In genomic region chr5:72702202-72702601, GRCm38 (mm10) we compare ENCODE assay signal across 28 mouse cellular contexts. TPM values are rescaled to one million over a fixed set of nuclear protein-coding genes. Genes with fewer than 3 reads are reported as not detected.
DNase-seq lines count a peak whose midpoint lies in the region; ATAC-seq and TF ChIP-seq lines count a peak whose summit lies in the region.
"Had no signal": no experiment of that assay in that cellular context is flagged by ENCODE, and none has a peak within 500 bp of the region (broad histone marks: within the 10 kb centered on the region; RNA-seq: fewer than 3 reads in every experiment).

No protein-coding gene starts in this region.

- no peak overlapping the region for H3K4me2 ChIP-seq in intestine, embryonic 14.5 days (ENCODE audit: low read length)
- no peak overlapping the region for H3K4me2 ChIP-seq in intestine, postnatal 0 days (replicated peaks; ENCODE audit: low read depth)
- no peak overlapping the region for H3K4me2 ChIP-seq in midbrain, embryonic 14.5 days (ENCODE audit: low read length)
- H3K4me2 ChIP-seq: embryonic facial prominence, embryonic 15.5 days; heart, embryonic 12.5 days; hindbrain, embryonic 14.5 days had no signal

- TF ChIP-seq CTCF in intestine, postnatal 0 days (IDR thresholded peaks at IDR 0.05; ENCODE audit: low read depth) = no peak
- TF ChIP-seq CTCF in left cerebral cortex, adult 2 months (IDR thresholded peaks at IDR 0.05) = no peak

- no peaks in the 10 kb centered on the region for H3K36me3 ChIP-seq in intestine, embryonic 14.5 days (ENCODE audit: control insufficient read depth, insufficient read depth, low read length)
- no peaks in the 10 kb centered on the region for H3K36me3 ChIP-seq in intestine, postnatal 0 days (ENCODE audit: control insufficient read depth, insufficient read depth)
- H3K36me3 ChIP-seq in midbrain, embryonic 14.5 days (ENCODE audit: control insufficient read depth, insufficient read depth, low read length) = no peaks in the 10 kb centered on the region
- H3K36me3 ChIP-seq: embryonic facial prominence, embryonic 15.5 days; forebrain, embryonic 10.5 days; G1E; heart, embryonic 12.5 days; hindbrain, embryonic 10.5 days had no signal

- intact Hi-C loops in left cerebral cortex, adult 2 months (cut with DNase I) = no loop called here

- no peaks in the 10 kb centered on the region for H3K9me3 ChIP-seq in intestine, embryonic 14.5 days (ENCODE audit: control insufficient read depth, low read length)
- no peaks in the 10 kb centered on the region for H3K9me3 ChIP-seq in intestine, postnatal 0 days (ENCODE audit: control insufficient read depth)
- no peaks in the 10 kb centered on the region for H3K9me3 ChIP-seq in midbrain, embryonic 14.5 days (ENCODE audit: control insufficient read depth, low read length)
- H3K9me3 ChIP-seq: embryonic facial prominence, embryonic 15.5 days; hindbrain, embryonic 10.5 days had no signal

- peak; percentile 47 for DNase-seq in intestine, embryonic 14.5 days (ENCODE audit: low spot score)
- peak; percentile 44 for DNase-seq in adipocyte (ENCODE audit: low spot score)
- DNase-seq in hindlimb bud, embryonic 11.5 days (ENCODE audit: extremely low spot score, low read depth, low spot score) = peak; percentile 6
- DNase-seq in mesoderm, embryonic 11.5 days (ENCODE audit: low read depth, low spot score) = peak; percentile 48
- no peak for DNase-seq in yolk sac, embryonic 10.5 days (ENCODE audit: low spot score)
- DNase-seq in left cerebral cortex, adult 2 months (ENCODE audit: extremely low spot score in 1 of 2, low spot score in 2 of 2) = no peak
- no peak for DNase-seq in midbrain, embryonic 14.5 days
- DNase-seq: adrenal gland, postnatal 14 days; B cell, adult 2 months; cerebellum, adult 18-20 months; cerebellum, adult 9-11 months; cerebellum, postnatal 36 days had no signal

- H3K9ac ChIP-seq in intestine, embryonic 14.5 days (ENCODE audit: low read length) = no peak overlapping the region
- no peak overlapping the region for H3K9ac ChIP-seq in intestine, postnatal 0 days (ENCODE audit: low read depth, low read length)
- H3K9ac ChIP-seq in midbrain, embryonic 14.5 days (replicated peaks; ENCODE audit: low read length) = no peak overlapping the region
- H3K9ac ChIP-seq: embryonic facial prominence, embryonic 15.5 days; heart, embryonic 12.5 days; hindbrain, embryonic 14.5 days had no signal

- H3K27me3 ChIP-seq in intestine, embryonic 14.5 days (replicated peaks; ENCODE audit: control insufficient read depth, insufficient read depth, low read length) = no peaks in the 10 kb centered on the region
- H3K27me3 ChIP-seq in intestine, postnatal 0 days (replicated peaks; ENCODE audit: control insufficient read depth, insufficient read depth, low read length) = no peaks in the 10 kb centered on the region
- H3K27me3 ChIP-seq in midbrain, embryonic 14.5 days (ENCODE audit: control insufficient read depth, insufficient read depth, low read length) = no peaks in the 10 kb centered on the region
- H3K27me3 ChIP-seq: embryonic facial prominence, embryonic 15.5 days; heart, embryonic 12.5 days had no signal

- H3K4me3 ChIP-seq in intestine, embryonic 14.5 days (ENCODE audit: low read depth, low read length) = no peak overlapping the region
- H3K4me3 ChIP-seq in intestine, postnatal 0 days (ENCODE audit: low read depth, low read length) = no peak overlapping the region
- no peak overlapping the region for H3K4me3 ChIP-seq in left cerebral cortex, adult 2 months
- H3K4me3 ChIP-seq in midbrain, embryonic 14.5 days (replicated peaks; ENCODE audit: low read depth, low read length) = no peak overlapping the region
- H3K4me3 ChIP-seq: embryonic facial prominence, embryonic 15.5 days; erythroblast, embryonic 14.5 days; forebrain, embryonic 10.5 days; heart, embryonic 12.5 days; hindbrain, embryonic 10.5 days had no signal

- no peak overlapping the region for H3K27ac ChIP-seq in intestine, embryonic 14.5 days (ENCODE audit: low read depth)
- no peak overlapping the region for H3K27ac ChIP-seq in intestine, postnatal 0 days (ENCODE audit: low read depth, low read length)
- no peak overlapping the region for H3K27ac ChIP-seq in left cerebral cortex, adult 2 months
- H3K27ac ChIP-seq in midbrain, embryonic 14.5 days (replicated peaks; ENCODE audit: low read depth, low read length) = no peak overlapping the region
- H3K27ac ChIP-seq: embryonic facial prominence, embryonic 15.5 days; forebrain, embryonic 10.5 days; hindbrain, embryonic 10.5 days; hindbrain, embryonic 14.5 days had no signal

- no peaks in the 10 kb centered on the region; the same call in 1 of the 2 replicates for H3K4me1 ChIP-seq in intestine, embryonic 14.5 days (replicated peaks; ENCODE audit: control insufficient read depth, insufficient read depth, low read length)
- H3K4me1 ChIP-seq in intestine, postnatal 0 days (replicated peaks; ENCODE audit: control insufficient read depth, insufficient read depth, low read length) = no peaks in the 10 kb centered on the region
- peaks cover 3% of the 10 kb centered on the region; the same call in 1 of the 2 replicates for H3K4me1 ChIP-seq in midbrain, embryonic 14.5 days (ENCODE audit: control insufficient read depth, insufficient read depth, low read length)
- H3K4me1 ChIP-seq: heart, embryonic 12.5 days had no signal

- ATAC-seq in intestine, embryonic 14.5 days (replicated peaks; ENCODE audit: low FRiP score, low TSS enrichment, low read depth) = no peak
- no peak for ATAC-seq in intestine, postnatal 0 days
- ATAC-seq in midbrain, embryonic 14.5 days (ENCODE audit: low FRiP score, low TSS enrichment) = no peak
- ATAC-seq: CD4-positive, CD25-positive, alpha-beta regulatory T cell, adult 4 months; forebrain, embryonic 14.5 days had no signal

RNA-seq across cellular contexts. Expression of gene Txk, which starts 50.4 kb away (rescaled TPM):
- polyA plus RNA-seq in intestine, embryonic 14.5 days (2014; fragmentation: Nextera tagmentation; extraction: Ambion mirVana) = 0.22 and 0.23 TPM in 2 replicates
- polyA plus RNA-seq in intestine, postnatal 0 days (2015; fragmentation: Nextera tagmentation; extraction: Ambion mirVana) = 0.39 and 0.44 TPM in 2 replicates
- under 1 TPM; 0.26 to 0.66 TPM for total RNA-seq in left cerebral cortex, adult 2 months (2021)
- polyA plus RNA-seq in midbrain, embryonic 14.5 days (2014; fragmentation: Nextera tagmentation; extraction: Ambion mirVana) = 0.12 and 0.13 TPM in 2 replicates
- total RNA-seq: adrenal gland, postnatal 14 days; gastrocnemius, adult 8-10 months had no signal
- polyA plus RNA-seq: erythroblast, embryonic 14.5 days; forebrain, embryonic 10.5 days; forebrain, embryonic 14.5 days; G1E; heart, embryonic 12.5 days; hindbrain, embryonic 10.5 days had no signal

RNA-seq across cellular contexts. Expression of gene Nipal1, which starts 54.6 kb away (rescaled TPM):
- polyA plus RNA-seq in intestine, embryonic 14.5 days (2014; fragmentation: Nextera tagmentation; extraction: Ambion mirVana) = 13.2 and 15.2 TPM in 2 replicates
- polyA plus RNA-seq in intestine, postnatal 0 days (2015; fragmentation: Nextera tagmentation; extraction: Ambion mirVana) = 40.0 and 42.0 TPM in 2 replicates
- not detected for total RNA-seq in left cerebral cortex, adult 2 months (2021)
- 0.19 and 1.6 TPM in 2 replicates for polyA plus RNA-seq in midbrain, embryonic 14.5 days (2014; fragmentation: Nextera tagmentation; extraction: Ambion mirVana)
- total RNA-seq: heart, adult 8-10 months; heart, postnatal 25 days had no signal
- polyA plus RNA-seq: G1E; heart, embryonic 12.5 days had no signal

RNA-seq across cellular contexts. Expression of gene Cnga1, which starts 58.1 kb away (rescaled TPM):
- not detected in 2 replicates for polyA plus RNA-seq in intestine, embryonic 14.5 days (2014; fragmentation: Nextera tagmentation; extraction: Ambion mirVana)
- not detected in 2 replicates for polyA plus RNA-seq in intestine, postnatal 0 days (2015; fragmentation: Nextera tagmentation; extraction: Ambion mirVana)
- not detected for total RNA-seq in left cerebral cortex, adult 2 months (2021)
- 0.12 TPM in 1 of 2 replicates, not detected in the other for polyA plus RNA-seq in midbrain, embryonic 14.5 days (2014; fragmentation: Nextera tagmentation; extraction: Ambion mirVana)
- total RNA-seq: adrenal gland, adult 18-20 months; adrenal gland, postnatal 14 days; gastrocnemius, adult 8-10 months; gastrocnemius, postnatal 4 days; heart, adult 8-10 months; heart, postnatal 25 days had no signal
- polyA plus RNA-seq: embryonic facial prominence, embryonic 15.5 days; erythroblast, embryonic 14.5 days; forebrain, embryonic 10.5 days; forebrain, embryonic 14.5 days; G1E; heart, embryonic 12.5 days; heart, embryonic 16.5 days; hindbrain, embryonic 10.5 days; hindbrain, embryonic 14.5 days had no signal

Comparison
In these comparisons a context has a peak if more than half of its experiments do, and no peak if none do; other contexts are left out.
1. DNase-seq: peak in intestine, embryonic 14.5 days (single experiment), adipocyte (single experiment), hindlimb bud, embryonic 11.5 days (single experiment) and mesoderm, embryonic 11.5 days (single experiment); none in yolk sac, embryonic 10.5 days (single experiment), left cerebral cortex, adult 2 months (0 of 2) and midbrain, embryonic 14.5 days (single experiment).